Mouse (Mus musculus) kidney, adult 9 months (tissue): Measurements from ENCODE around the gene Mthfd1l.

ENCODE experiments used
- DNase-seq: peaks from one replicate; pipeline ENCODE4 v3.0.0; 2022

Gene Mthfd1l

GRCm38 (mm10) chr10:3978326-3978725 is 5.4 kb downstream of the Mthfd1l start:
- DNase-seq: peak; percentile 22

GRCm38 (mm10) chr10:3978792-3979488 is 6.0 kb downstream of the Mthfd1l start:
- DNase-seq: no peak

- DNase-seq: no peak
Measured at GRCm38 (mm10) chr10:3980231-3980630, 7.3 kb downstream of the Mthfd1l start.

- DNase-seq: no peak
Measured at GRCm38 (mm10) chr10:3990295-3990883, 17.5 kb downstream of the Mthfd1l start.

- no peak for DNase-seq
Measured at GRCm38 (mm10) chr10:3993365-3994102, 20.6 kb downstream of the Mthfd1l start.

GRCm38 (mm10) chr10:3995277-3995676 is 22.4 kb downstream of the Mthfd1l start:
- no peak for DNase-seq

GRCm38 (mm10) chr10:3996170-3996876 is 23.4 kb downstream of the Mthfd1l start:
- DNase-seq: peak; percentile 67

- no peak for DNase-seq
Measured at GRCm38 (mm10) chr10:3997851-3998426, 25.0 kb downstream of the Mthfd1l start.

- DNase-seq: no peak
Measured at GRCm38 (mm10) chr10:4002711-4003110, 29.8 kb downstream of the Mthfd1l start.

- no peak for DNase-seq
Measured at GRCm38 (mm10) chr10:4005191-4005590, 32.3 kb downstream of the Mthfd1l start.

GRCm38 (mm10) chr10:4006296-4007015 is 33.5 kb downstream of the Mthfd1l start:
- DNase-seq: no peak

GRCm38 (mm10) chr10:4022628-4023303 is 49.8 kb downstream of the Mthfd1l start:
- DNase-seq: no peak

- no peak for DNase-seq
Measured at GRCm38 (mm10) chr10:4026616-4027015, 53.7 kb downstream of the Mthfd1l start.

- DNase-seq: no peak
Measured at GRCm38 (mm10) chr10:4027466-4027865, 54.5 kb downstream of the Mthfd1l start.

GRCm38 (mm10) chr10:4028851-4029442 is 56.0 kb downstream of the Mthfd1l start:
- no peak for DNase-seq

- DNase-seq: no peak
Measured at GRCm38 (mm10) chr10:4033761-4034160, 60.8 kb downstream of the Mthfd1l start.

- DNase-seq: no peak
Measured at GRCm38 (mm10) chr10:4036476-4036875, 63.6 kb downstream of the Mthfd1l start.

GRCm38 (mm10) chr10:4037066-4037465 is 64.1 kb downstream of the Mthfd1l start:
- DNase-seq: peak; percentile 19

GRCm38 (mm10) chr10:4038576-4038975 is 65.7 kb downstream of the Mthfd1l start:
- DNase-seq: no peak

GRCm38 (mm10) chr10:4041691-4042090 is 68.8 kb downstream of the Mthfd1l start:
- DNase-seq: peak; percentile 54

- DNase-seq: no peak
Measured at GRCm38 (mm10) chr10:4044421-4044820, 71.5 kb downstream of the Mthfd1l start.
